Mouse (Mus musculus): Measurements from ENCODE around the gene Fgfr2. TPM values are rescaled to one million over a fixed set of nuclear protein-coding genes. Genes with fewer than 3 reads are reported as not detected.

The Fgfr2 gene
- total RNA-seq, 1 experiment = 37.5 TPM

- Histone ChIP-seq H3K9ac (ENCODE audit: insufficient read depth, low read depth, low read length, poor library complexity, severe bottlenecking) (no peak overlapping the region), H3K4me1 (ENCODE audit: control insufficient read depth in 2 of 2, insufficient read depth in 2 of 2, low read length in 2 of 2, poor library complexity in 1 of 2) (no peaks in the 10 kb centered on the region), H3K36me3 (ENCODE audit: control insufficient read depth, insufficient read depth, low read length, poor library complexity, severe bottlenecking) (no peaks in the 10 kb centered on the region), H3K9me3 (ENCODE audit: control insufficient read depth, insufficient read depth, low read depth, low read length) (no peaks in the 10 kb centered on the region), H3K27ac (ENCODE audit: insufficient read depth, low read depth, low read length, poor library complexity, severe bottlenecking) (no peak overlapping the region), H3K4me3 (ENCODE audit: insufficient read depth in 1 of 2, low read depth in 1 of 2, low read length in 2 of 2, poor library complexity in 1 of 2, severe bottlenecking in 1 of 2) (no peak overlapping the region)
- in situ Hi-C loops (cut with MboI; ENCODE audit: low sequenced_read_pairs in 2 of 2, unreplicated experiment in 2 of 2) = no loop called here
- DNase-seq (ENCODE audit: low read depth, low spot score) = peak; percentile 60
- TF ChIP-seq MAFK (IDR thresholded peaks at IDR 0.05; ENCODE audit: insufficient read depth, low read depth, low read length) (no peak), HCFC1 (IDR thresholded peaks at IDR 0.05; ENCODE audit: borderline replicate concordance, insufficient read depth, low read length) (no peak), CHD2 (IDR thresholded peaks at IDR 0.05; ENCODE audit: low read depth, low read length) (peak; percentile 61; the same call in 1 of the 2 replicates), ZNF384 (IDR thresholded peaks at IDR 0.05; ENCODE audit: low read depth, low read length) (0 out of 2 replicates have a peak, but pooled peaks have one; percentile 30)
Observed at GRCm38 (mm10) chr7:132179049-132179448, 944.1 kb downstream of the Fgfr2 start.

GRCm38 (mm10) chr7:132174787-132175186, 948.4 kb downstream of the Fgfr2 start:
- Histone ChIP-seq H3K9me3 (ENCODE audit: control insufficient read depth, insufficient read depth, low read depth, low read length) (no peaks in the 10 kb centered on the region), H3K4me1 (ENCODE audit: control insufficient read depth in 2 of 2, insufficient read depth in 2 of 2, low read length in 2 of 2, poor library complexity in 1 of 2) (no peaks in the 10 kb centered on the region), H3K9ac (ENCODE audit: insufficient read depth, low read depth, low read length, poor library complexity, severe bottlenecking) (no peak overlapping the region), H3K27ac (ENCODE audit: insufficient read depth, low read depth, low read length, poor library complexity, severe bottlenecking) (no peak overlapping the region), H3K4me3 (ENCODE audit: insufficient read depth in 1 of 2, low read depth in 1 of 2, low read length in 2 of 2, poor library complexity in 1 of 2, severe bottlenecking in 1 of 2) (no peak overlapping the region), H3K36me3 (ENCODE audit: control insufficient read depth, insufficient read depth, low read length, poor library complexity, severe bottlenecking) (no peaks in the 10 kb centered on the region)
- TF ChIP-seq CHD2 (IDR thresholded peaks at IDR 0.05; ENCODE audit: low read depth, low read length) (no peak), ZC3H11A (IDR thresholded peaks at IDR 0.05; ENCODE audit: borderline replicate concordance, low read depth, low read length) (no peak), MAFK (IDR thresholded peaks at IDR 0.05; ENCODE audit: insufficient read depth, low read depth, low read length) (no peak), ZNF384 (IDR thresholded peaks at IDR 0.05; ENCODE audit: low read depth, low read length) (no peak), HCFC1 (IDR thresholded peaks at IDR 0.05; ENCODE audit: borderline replicate concordance, insufficient read depth, low read length) (no peak)
- no peak for DNase-seq (ENCODE audit: low read depth, low spot score)
- in situ Hi-C loops (cut with MboI; ENCODE audit: low sequenced_read_pairs in 2 of 2, unreplicated experiment in 2 of 2) = no loop called here

GRCm38 (mm10) chr7:132174296-132174695, 948.9 kb downstream of the Fgfr2 start:
- DNase-seq (ENCODE audit: low read depth, low spot score) = no peak
- Histone ChIP-seq H3K27ac (ENCODE audit: insufficient read depth, low read depth, low read length, poor library complexity, severe bottlenecking) (no peak overlapping the region), H3K4me1 (ENCODE audit: control insufficient read depth in 2 of 2, insufficient read depth in 2 of 2, low read length in 2 of 2, poor library complexity in 1 of 2) (no peaks in the 10 kb centered on the region), H3K9me3 (ENCODE audit: control insufficient read depth, insufficient read depth, low read depth, low read length) (no peaks in the 10 kb centered on the region), H3K36me3 (ENCODE audit: control insufficient read depth, insufficient read depth, low read length, poor library complexity, severe bottlenecking) (no peaks in the 10 kb centered on the region), H3K9ac (ENCODE audit: insufficient read depth, low read depth, low read length, poor library complexity, severe bottlenecking) (no peak overlapping the region), H3K4me3 (ENCODE audit: insufficient read depth in 1 of 2, low read depth in 1 of 2, low read length in 2 of 2, poor library complexity in 1 of 2, severe bottlenecking in 1 of 2) (no peak overlapping the region)
- no peak for TF ChIP-seq ZNF384 (IDR thresholded peaks at IDR 0.05; ENCODE audit: low read depth, low read length)
- no peak for TF ChIP-seq MAFK (IDR thresholded peaks at IDR 0.05; ENCODE audit: insufficient read depth, low read depth, low read length)
- TF ChIP-seq ZC3H11A (IDR thresholded peaks at IDR 0.05; ENCODE audit: borderline replicate concordance, low read depth, low read length) = no peak
- TF ChIP-seq HCFC1 (IDR thresholded peaks at IDR 0.05; ENCODE audit: borderline replicate concordance, insufficient read depth, low read length) = no peak
- TF ChIP-seq CHD2 (IDR thresholded peaks at IDR 0.05; ENCODE audit: low read depth, low read length) = no peak
- in situ Hi-C loops (cut with MboI; ENCODE audit: low sequenced_read_pairs in 2 of 2, unreplicated experiment in 2 of 2) = no loop called here

- no peaks in the 10 kb centered on the region for H3K36me3 ChIP-seq (ENCODE audit: control insufficient read depth, insufficient read depth, low read length, poor library complexity, severe bottlenecking)
- H3K4me3 ChIP-seq (ENCODE audit: insufficient read depth in 1 of 2, low read depth in 1 of 2, low read length in 2 of 2, poor library complexity in 1 of 2, severe bottlenecking in 1 of 2) = no peak overlapping the region
- H3K9ac ChIP-seq (ENCODE audit: insufficient read depth, low read depth, low read length, poor library complexity, severe bottlenecking) = no peak overlapping the region
- no peak overlapping the region for H3K27ac ChIP-seq (ENCODE audit: insufficient read depth, low read depth, low read length, poor library complexity, severe bottlenecking)
- H3K4me1 ChIP-seq (ENCODE audit: control insufficient read depth in 2 of 2, insufficient read depth in 2 of 2, low read length in 2 of 2, poor library complexity in 1 of 2) = no peaks in the 10 kb centered on the region
- TF ChIP-seq ZNF384 (IDR thresholded peaks at IDR 0.05; ENCODE audit: low read depth, low read length) (no peak), ZC3H11A (IDR thresholded peaks at IDR 0.05; ENCODE audit: borderline replicate concordance, low read depth, low read length) (no peak), CHD2 (IDR thresholded peaks at IDR 0.05; ENCODE audit: low read depth, low read length) (no peak), MAFK (IDR thresholded peaks at IDR 0.05; ENCODE audit: insufficient read depth, low read depth, low read length) (no peak), HCFC1 (IDR thresholded peaks at IDR 0.05; ENCODE audit: borderline replicate concordance, insufficient read depth, low read length) (no peak)
- H3K9me3 ChIP-seq (ENCODE audit: control insufficient read depth, insufficient read depth, low read depth, low read length) = no peaks in the 10 kb centered on the region
- DNase-seq (ENCODE audit: low read depth, low spot score) = no peak
- in situ Hi-C loops (cut with MboI; ENCODE audit: low sequenced_read_pairs in 2 of 2, unreplicated experiment in 2 of 2) = no loop called here
Observed at GRCm38 (mm10) chr7:132172220-132172619, 950.9 kb downstream of the Fgfr2 start.

- Histone ChIP-seq H3K9me3 (ENCODE audit: control insufficient read depth, insufficient read depth, low read depth, low read length) (no peaks in the 10 kb centered on the region), H3K4me3 (ENCODE audit: insufficient read depth in 1 of 2, low read depth in 1 of 2, low read length in 2 of 2, poor library complexity in 1 of 2, severe bottlenecking in 1 of 2) (no peak overlapping the region), H3K27ac (ENCODE audit: insufficient read depth, low read depth, low read length, poor library complexity, severe bottlenecking) (no peak overlapping the region), H3K9ac (ENCODE audit: insufficient read depth, low read depth, low read length, poor library complexity, severe bottlenecking) (no peak overlapping the region), H3K4me1 (ENCODE audit: control insufficient read depth in 2 of 2, insufficient read depth in 2 of 2, low read length in 2 of 2, poor library complexity in 1 of 2) (no peaks in the 10 kb centered on the region), H3K36me3 (ENCODE audit: control insufficient read depth, insufficient read depth, low read length, poor library complexity, severe bottlenecking) (no peaks in the 10 kb centered on the region)
- DNase-seq (ENCODE audit: low read depth, low spot score) = no peak
- TF ChIP-seq ZNF384 (IDR thresholded peaks at IDR 0.05; ENCODE audit: low read depth, low read length) (no peak), CHD2 (IDR thresholded peaks at IDR 0.05; ENCODE audit: low read depth, low read length) (no peak), ZC3H11A (IDR thresholded peaks at IDR 0.05; ENCODE audit: borderline replicate concordance, low read depth, low read length) (no peak), MAFK (IDR thresholded peaks at IDR 0.05; ENCODE audit: insufficient read depth, low read depth, low read length) (no peak), HCFC1 (IDR thresholded peaks at IDR 0.05; ENCODE audit: borderline replicate concordance, insufficient read depth, low read length) (no peak)
- in situ Hi-C loops (cut with MboI; ENCODE audit: low sequenced_read_pairs in 2 of 2, unreplicated experiment in 2 of 2) = no loop called here
Observed at GRCm38 (mm10) chr7:132171716-132172115, 951.4 kb downstream of the Fgfr2 start.
